Mouse (Mus musculus): ENCODE data around the gene Zan. TPM values are rescaled to one million over a fixed set of nuclear protein-coding genes. Genes with fewer than 3 reads are reported as not detected.
A peak's percentile ranks its signal among the peaks of the same experiment; 100 is the strongest.

Zan gene
- total and polyA plus RNA-seq, 3 experiments = 0.15 TPM; not detected in 2

- Histone ChIP-seq H3K4me1 (ENCODE audit: control insufficient read depth in 1 of 2, insufficient read depth in 2 of 2, low read length in 2 of 2) (peaks cover 2 to 22% of the 10 kb centered on the region in 2 experiments), H3K4me3 (ENCODE audit: control insufficient read depth in 1 of 2, insufficient read depth in 1 of 2, low read depth in 2 of 2, low read length in 2 of 2) (peak overlapping the region; percentile 65 to 84)
Measured at GRCm38 (mm10) chr5:137334317-137334716, 142.5 kb downstream of the Zan start.

GRCm38 (mm10) chr5:137333512-137334174 lies 143.2 kb downstream of the Zan start, which contains the start of gene Slc12a9:
Gene Slc12a9 (minus strand): TSS chr5:137333597.
- Histone ChIP-seq H3K9me3 (replicated peaks; ENCODE audit: insufficient read depth, low read length) (no peaks in the 10 kb centered on the region), H3K9ac (ENCODE audit: control insufficient read depth, low read depth, low read length, poor library complexity, severe bottlenecking) (peak within 1 kb of the TSS; percentile 66), H3K27ac (ENCODE audit: control insufficient read depth, low read depth, low read length) (no peak within 1 kb of the TSS), H3K4me1 (ENCODE audit: control insufficient read depth in 1 of 2, insufficient read depth in 2 of 2, low read length in 2 of 2) (peaks cover 2 to 15% of the 10 kb centered on the region in 2 experiments), H3K79me2 (ENCODE audit: control insufficient read depth, insufficient read depth, low read length, poor library complexity) (no peaks in the 10 kb centered on the region; the same call in 1 of the 2 replicates), H3K4me3 (ENCODE audit: control insufficient read depth in 1 of 2, insufficient read depth in 1 of 2, low read depth in 2 of 2, low read length in 2 of 2) (peak within 1 kb of the TSS; percentile 65 to 84), H3K27me3 (ENCODE audit: control insufficient read depth in 1 of 2, insufficient read depth in 2 of 2, low read length in 2 of 2) (no peaks in the 10 kb centered on the region), H3K36me3 (ENCODE audit: control insufficient read depth in 1 of 2, insufficient read depth in 2 of 2, low read length in 2 of 2) (peaks cover 0 to 9% of the 10 kb centered on the region in 2 experiments; a peak in 2 of 4 replicates)
- peak; percentile 95 for DNase-seq (ENCODE audit: low read depth, low spot score)
- no peak for TF ChIP-seq E2F4 (IDR thresholded peaks at IDR 0.05; ENCODE audit: borderline replicate concordance, low read depth, low read length)
- peak; percentile 81 for TF ChIP-seq SIN3A (IDR thresholded peaks at IDR 0.05; ENCODE audit: low read length)
- TF ChIP-seq MAFK (IDR thresholded peaks at IDR 0.05; ENCODE audit: borderline replicate concordance, low read depth, low read length) = no peak
- TF ChIP-seq POLR2AphosphoS5 (IDR thresholded peaks at IDR 0.05; ENCODE audit: borderline replicate concordance, low read depth, low read length) = no peak
- TF ChIP-seq ZKSCAN1 (IDR thresholded peaks at IDR 0.05; ENCODE audit: low read depth, low read length) = no peak
- peak; percentile 37 to 63; a peak in 2 of 4 replicates for TF ChIP-seq POLR2A (IDR thresholded peaks at IDR 0.05; ENCODE audit: control insufficient read depth in 1 of 2, insufficient read depth in 1 of 2, low read depth in 1 of 2, low read length in 2 of 2, poor library complexity in 1 of 2)
- 0 out of 2 replicates have a peak, but pooled peaks have one; percentile 5 for TF ChIP-seq BHLHE40 (IDR thresholded peaks at IDR 0.05; ENCODE audit: borderline replicate concordance, low read depth, low read length)
- TF ChIP-seq MXI1 (IDR thresholded peaks at IDR 0.05; ENCODE audit: low read depth, low read length) = peak; percentile 99
- TF ChIP-seq RCOR1 (IDR thresholded peaks at IDR 0.05; ENCODE audit: low read depth, low read length) = no peak
- TF ChIP-seq JUND (IDR thresholded peaks at IDR 0.05; ENCODE audit: low read depth, low read length) = no peak
- 0 out of 2 replicates have a peak, but pooled peaks have one; percentile 6 for TF ChIP-seq HCFC1 (IDR thresholded peaks at IDR 0.05; ENCODE audit: low read depth, low read length)
- TF ChIP-seq ZC3H11A (IDR thresholded peaks at IDR 0.05; ENCODE audit: low read depth, low read length) = peak; percentile 47
- TF ChIP-seq GABPA (IDR thresholded peaks at IDR 0.05; ENCODE audit: low read depth, low read length) = no peak
- TF ChIP-seq MEF2A (IDR thresholded peaks at IDR 0.05; ENCODE audit: extremely low read depth, insufficient replicate concordance, low read depth, low read length, poor library complexity, severe bottlenecking) = no peak
- no peak for TF ChIP-seq CHD2 (IDR thresholded peaks at IDR 0.05; ENCODE audit: low read length)
- TF ChIP-seq UBTF (IDR thresholded peaks at IDR 0.05; ENCODE audit: borderline replicate concordance, insufficient read depth, low read depth, low read length) = no peak
- TF ChIP-seq NRF1 (IDR thresholded peaks at IDR 0.05; ENCODE audit: insufficient read depth, low read depth, low read length, poor library complexity, severe bottlenecking) = no peak
- no peak for TF ChIP-seq KAT2A (conservative IDR thresholded peaks at IDR 0.05; ENCODE audit: low read depth, low read length)
- no peak for TF ChIP-seq ZNF384 (IDR thresholded peaks at IDR 0.05; ENCODE audit: low read depth, low read length)
- no peak for TF ChIP-seq USF2 (IDR thresholded peaks at IDR 0.05; ENCODE audit: borderline replicate concordance in 1 of 2, insufficient read depth in 1 of 2, low read depth in 1 of 2, low read length in 2 of 2)
- no peak for TF ChIP-seq TAL1 (IDR thresholded peaks at IDR 0.05; ENCODE audit: low read length)
- no peak for TF ChIP-seq ETS1 (IDR thresholded peaks at IDR 0.05; ENCODE audit: low read depth, low read length)
- TF ChIP-seq GATA1 (IDR thresholded peaks at IDR 0.05; ENCODE audit: low read depth, low read length) = no peak
- peak; percentile 84; the same call in 1 of the 2 replicates for TF ChIP-seq MYC (IDR thresholded peaks at IDR 0.05; ENCODE audit: low read depth, low read length)
- no peak for TF ChIP-seq USF1 (IDR thresholded peaks at IDR 0.05; ENCODE audit: low read depth, low read length)

More at GRCm38 (mm10) chr5:137334317-137334716, 142.5 kb downstream of the Zan start:
- TF ChIP-seq MAX (IDR thresholded peaks at IDR 0.05; ENCODE audit: low read length) (0 out of 2 replicates have a peak, but pooled peaks have one; percentile 22), NRF1 (IDR thresholded peaks at IDR 0.05; ENCODE audit: insufficient read depth, low read depth, low read length, poor library complexity, severe bottlenecking) (no peak), CHD1 (IDR thresholded peaks at IDR 0.05; ENCODE audit: low read depth, low read length) (0 out of 2 replicates have a peak, but pooled peaks have one; percentile 51), SIN3A (IDR thresholded peaks at IDR 0.05; ENCODE audit: low read length) (no peak), SMC3 (IDR thresholded peaks at IDR 0.05; ENCODE audit: low read depth, low read length) (no peak), BHLHE40 (IDR thresholded peaks at IDR 0.05; ENCODE audit: borderline replicate concordance, low read depth, low read length) (no peak), E2F4 (IDR thresholded peaks at IDR 0.05; ENCODE audit: borderline replicate concordance, low read depth, low read length) (no peak), TBP (IDR thresholded peaks at IDR 0.05; ENCODE audit: low read depth, low read length) (no peak; the same call in 1 of the 2 replicates), ZMIZ1 (IDR thresholded peaks at IDR 0.05; ENCODE audit: low read depth, low read length) (no peak), MXI1 (IDR thresholded peaks at IDR 0.05; ENCODE audit: low read depth, low read length) (no peak), ZC3H11A (IDR thresholded peaks at IDR 0.05; ENCODE audit: low read depth, low read length) (no peak)
- H3K27me3 ChIP-seq (ENCODE audit: control insufficient read depth in 1 of 2, insufficient read depth in 2 of 2, low read length in 2 of 2) = no peaks in the 10 kb centered on the region
- no peaks in the 10 kb centered on the region for H3K9me3 ChIP-seq (replicated peaks; ENCODE audit: insufficient read depth, low read length)
- H3K9ac ChIP-seq (ENCODE audit: control insufficient read depth, low read depth, low read length, poor library complexity, severe bottlenecking) = peak overlapping the region; percentile 65
- H3K27ac ChIP-seq (ENCODE audit: control insufficient read depth, low read depth, low read length) = no peak overlapping the region
- peak; percentile 41 for DNase-seq (ENCODE audit: low read depth, low spot score)
- no peaks in the 10 kb centered on the region; the same call in 1 of the 2 replicates for H3K79me2 ChIP-seq (ENCODE audit: control insufficient read depth, insufficient read depth, low read length, poor library complexity)
- H3K36me3 ChIP-seq (ENCODE audit: control insufficient read depth in 1 of 2, insufficient read depth in 2 of 2, low read length in 2 of 2) = peaks cover 0 to 13% of the 10 kb centered on the region in 2 experiments; a peak in 2 of 4 replicates
